Mouse (Mus musculus) C2C12 (cell line): ENCODE measurements around the gene Asic1. TPM values are rescaled to one million over a fixed set of nuclear protein-coding genes. Genes with fewer than 3 reads are reported as not detected.

ENCODE experiments used
- H3K27me3 ChIP-seq: one replicate; pipeline ENCODE4 v1.6.1; 2011; ENCODE audit not compliant: control insufficient read depth, insufficient read depth, insufficient read length
- H3K36me3 ChIP-seq: one replicate; pipeline ENCODE4 v1.6.1; 2011; ENCODE audit not compliant: control insufficient read depth, insufficient read depth
- H3K4me3 ChIP-seq: one replicate; pipeline ENCODE4 v1.5.1; 2011; ENCODE audit warnings: mild to moderate bottlenecking, control low read depth; ENCODE audit not compliant: poor library complexity, insufficient read depth, severe bottlenecking
- H3K79me2 ChIP-seq: one replicate; pipeline ENCODE4 v1.6.1; 2011; ENCODE audit not compliant: control insufficient read depth, insufficient read depth
- H3K79me3 ChIP-seq: one replicate; pipeline ENCODE4 v1.6.1; 2011; ENCODE audit warnings: low read depth, control low read depth
- H3ac ChIP-seq: one replicate; pipeline ENCODE3; 2011; ENCODE audit warnings: low read depth; ENCODE audit not compliant: control insufficient read depth, insufficient read length
- CEBPB ChIP-seq: IDR thresholded peaks from one replicate; pipeline ENCODE4 v1.6.1; 2011; ENCODE audit warnings: low read depth, mild to moderate bottlenecking, control low read depth, moderate library complexity
- CTCF ChIP-seq: IDR thresholded peaks from one replicate; pipeline ENCODE4 v1.5.1; 2011; ENCODE audit not compliant: control insufficient read depth, insufficient read depth, insufficient read length
- FOSL1 ChIP-seq: IDR thresholded peaks from one replicate; pipeline ENCODE4 v1.8.0; 2011; ENCODE audit warnings: mild to moderate bottlenecking, low read length; ENCODE audit not compliant: poor library complexity, insufficient read depth, severe bottlenecking
- MAX ChIP-seq: IDR thresholded peaks from one replicate; pipeline ENCODE4 v1.6.1; 2011; ENCODE audit warnings: mild to moderate bottlenecking, control low read depth
- MYOD1 ChIP-seq: IDR thresholded peaks from one replicate; pipeline ENCODE4 v1.6.1; 2011; ENCODE audit warnings: low read depth; ENCODE audit not compliant: control insufficient read depth, insufficient read length
- MYOG ChIP-seq: IDR thresholded peaks from one replicate; pipeline ENCODE4 v1.6.1; 2011; ENCODE audit not compliant: control insufficient read depth, insufficient read length; ENCODE audit errors: extremely low read depth
- USF1 ChIP-seq: IDR thresholded peaks from one replicate; pipeline ENCODE4 v1.6.1; 2011; ENCODE audit warnings: low read depth, mild to moderate bottlenecking, control low read depth, moderate library complexity
- polyA plus RNA-seq: library from polyadenylated mRNA; unstranded; fragments of >200 nt; fragmentation: generic; extraction: Trizol; gene quantifications from one replicate; pipeline ENCODE4 v1.2.1, GENCODE M21; 2012; ENCODE audit warnings: missing spikeins

The Asic1 gene
- polyA plus RNA-seq, 1 experiment: 2.2 TPM

DNA sequence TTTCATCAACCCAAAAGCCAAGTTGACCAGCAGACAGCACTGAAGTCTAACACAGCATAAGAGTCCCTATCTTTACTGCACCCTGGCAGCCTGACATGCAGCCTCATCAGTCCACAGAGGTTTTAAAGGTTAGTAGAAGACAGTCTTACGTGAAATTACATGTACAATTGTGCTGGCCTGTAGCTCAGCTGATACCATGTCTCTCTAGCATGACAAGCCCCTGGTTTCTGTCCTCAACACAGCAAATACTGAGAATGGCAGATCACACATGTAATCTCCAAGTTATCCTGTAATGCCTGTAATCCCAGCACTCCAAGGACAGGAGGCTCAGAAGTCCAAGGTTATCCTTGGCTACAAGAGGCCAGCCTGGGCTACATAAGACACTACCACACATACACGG, 19.9 kb upstream of the Asic1 start:
- Histone ChIP-seq H3K79me3 (peaks cover 58% of the 10 kb centered on the region), H3K4me3 (peak overlapping the region; percentile 90), H3ac (peak overlapping the region; percentile 49), H3K27me3 (no peaks in the 10 kb centered on the region), H3K36me3 (peaks cover 8% of the 10 kb centered on the region), H3K79me2 (peaks cover 61% of the 10 kb centered on the region)
- TF ChIP-seq MAX (no peak), CEBPB (no peak), MYOG (no peak), MYOD1 (no peak), CTCF (no peak), FOSL1 (no peak), USF1 (no peak)

GRCm38 (mm10) chr15:99651163-99651872, 18.9 kb upstream of the Asic1 start, which contains the start of gene Racgap1:
TSS of gene Racgap1 (minus strand) at chr15:99651656.
- peaks cover 51% of the 10 kb centered on the region for H3K79me2 ChIP-seq
- H3K36me3 ChIP-seq: peaks cover 8% of the 10 kb centered on the region
- H3K79me3 ChIP-seq: peaks cover 48% of the 10 kb centered on the region
- peaks cover 4% of the 10 kb centered on the region for H3K27me3 ChIP-seq
- peak within 1 kb of the TSS; percentile 90 for H3K4me3 ChIP-seq
- TF ChIP-seq MAX (peak; percentile 64), CEBPB (no peak), MYOD1 (no peak)
- peak within 1 kb of the TSS; percentile 80 for H3ac ChIP-seq

- Histone ChIP-seq H3K4me3 (peak overlapping the region; percentile 90), H3K36me3 (peaks cover 8% of the 10 kb centered on the region), H3ac (no peak overlapping the region), H3K79me2 (peaks cover 41% of the 10 kb centered on the region), H3K79me3 (peaks cover 39% of the 10 kb centered on the region), H3K27me3 (peaks cover 4% of the 10 kb centered on the region)
- TF ChIP-seq CTCF (no peak), MAX (no peak), FOSL1 (no peak), MYOG (no peak), MYOD1 (no peak), CEBPB (no peak)
Observed at GRCm38 (mm10) chr15:99651984-99652872, 17.9 kb upstream of the Asic1 start.

DNA sequence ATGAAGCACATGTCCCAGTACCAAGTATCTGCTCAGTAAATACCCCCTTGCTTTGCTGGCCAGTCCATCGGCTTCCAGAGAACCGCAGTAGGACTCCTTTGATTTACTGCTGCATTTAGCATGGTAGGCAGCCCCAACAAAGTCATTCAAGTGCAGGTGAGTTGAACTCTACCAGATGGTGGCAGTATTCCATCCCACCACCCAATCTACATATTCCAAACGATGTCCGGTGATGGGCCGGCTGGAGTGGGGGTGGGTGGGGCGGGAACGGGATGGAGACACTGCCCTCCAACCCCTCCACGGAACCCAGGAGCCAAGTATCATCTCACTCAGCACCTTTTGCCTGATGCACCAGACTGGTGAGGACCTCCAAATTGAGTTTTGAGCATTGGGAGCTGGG, 16.9 kb upstream of the Asic1 start:
- H3K79me2 ChIP-seq: peaks cover 31% of the 10 kb centered on the region
- peaks cover 29% of the 10 kb centered on the region for H3K79me3 ChIP-seq
- H3K4me3 ChIP-seq: no peak overlapping the region
- TF ChIP-seq MAX: no peak
- no peak for TF ChIP-seq USF1
- TF ChIP-seq FOSL1: no peak
- no peak for TF ChIP-seq MYOG
- TF ChIP-seq MYOD1: no peak
- TF ChIP-seq CTCF: no peak
- TF ChIP-seq CEBPB: no peak
- H3K27me3 ChIP-seq: peaks cover 4% of the 10 kb centered on the region
- peaks cover 8% of the 10 kb centered on the region for H3K36me3 ChIP-seq
- H3ac ChIP-seq: no peak overlapping the region

DNA sequence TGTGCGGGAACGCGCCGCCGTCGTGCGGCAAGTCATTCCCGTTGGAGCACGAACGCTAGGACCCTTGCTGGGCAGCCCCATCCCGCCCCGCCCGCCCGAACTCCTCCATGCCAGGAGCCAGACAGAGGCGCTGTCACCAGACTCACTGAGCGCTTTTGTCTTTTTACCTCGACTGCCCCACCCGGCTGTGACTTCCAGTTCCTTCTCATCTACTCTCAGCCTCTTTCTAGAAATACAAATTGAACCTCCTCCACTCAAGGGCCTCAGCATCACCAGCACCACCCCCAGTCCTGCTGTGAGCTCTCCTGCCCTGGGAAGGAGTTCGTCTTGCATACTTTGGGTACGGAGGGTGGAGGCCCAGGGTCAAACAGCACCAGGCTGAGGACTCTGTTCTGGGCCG, 16.3 kb upstream of the Asic1 start:
- Histone ChIP-seq H3K79me3 (peaks cover 23% of the 10 kb centered on the region), H3ac (no peak overlapping the region), H3K4me3 (no peak overlapping the region), H3K27me3 (peaks cover 4% of the 10 kb centered on the region), H3K36me3 (peaks cover 5% of the 10 kb centered on the region), H3K79me2 (peaks cover 25% of the 10 kb centered on the region)
- no peak for TF ChIP-seq MAX
- TF ChIP-seq FOSL1: no peak
- TF ChIP-seq MYOG: no peak
- TF ChIP-seq MYOD1: no peak
- TF ChIP-seq CTCF: no peak
- TF ChIP-seq CEBPB: no peak
- no peak for TF ChIP-seq USF1
